Mouse (Mus musculus) limb, embryonic 12.5 days (tissue): ENCODE measurements around the gene Exosc3. TPM values are rescaled to one million over a fixed set of nuclear protein-coding genes. Genes with fewer than 3 reads are reported as not detected.

Experiments used
- ATAC-seq: fragments of 200-750 bp; cut with Nextera tagmentation; 2 replicates; pipeline ENCODE4 v1.8.0; 2017; ENCODE audit warnings: low read depth, moderate TSS enrichment; ENCODE audit not compliant: insufficient number of reproducible peaks, insufficient read depth, low FRiP score, low TSS enrichment
- H3K27ac ChIP-seq: fragments of 300-500 bp; sonication (generic); 2 replicates; pipeline ENCODE4 v1.5.1; 2016; ENCODE audit warnings: mild to moderate bottlenecking, moderate library complexity
- H3K27me3 ChIP-seq: fragments of 300-500 bp; sonication (generic); 2 replicates; pipeline ENCODE4 v1.6.1; 2016; ENCODE audit warnings: mild to moderate bottlenecking, moderate library complexity
- H3K36me3 ChIP-seq: fragments of 300-500 bp; sonication (generic); 2 replicates; pipeline ENCODE4 v1.6.1; 2016; ENCODE audit warnings: mild to moderate bottlenecking, moderate library complexity
- H3K4me1 ChIP-seq: fragments of 300-500 bp; sonication (generic); replicated peaks from 2 replicates; pipeline ENCODE4 v1.6.1; 2016
- H3K4me2 ChIP-seq: fragments of 300-500 bp; sonication (generic); 2 replicates; pipeline ENCODE4 v1.6.1; 2016; ENCODE audit warnings: mild to moderate bottlenecking, moderate library complexity
- H3K4me3 ChIP-seq: fragments of 300-500 bp; sonication (generic); replicated peaks from 2 replicates; pipeline ENCODE4 v1.5.1; 2016; ENCODE audit warnings: mild to moderate bottlenecking
- H3K9ac ChIP-seq: fragments of 300-500 bp; sonication (generic); replicated peaks from 2 replicates; pipeline ENCODE4 v1.6.1; 2016; ENCODE audit warnings: mild to moderate bottlenecking, moderate library complexity
- H3K9me3 ChIP-seq: fragments of 300-500 bp; sonication (generic); 2 replicates; pipeline ENCODE4 v1.6.1; 2016; ENCODE audit warnings: mild to moderate bottlenecking, moderate library complexity
- WGBS: fragments of 180-500 bp; shearing (Covaris S2); methylation state at CpG from one replicate; pipeline ENCODE4 v1.1.7; 2016; 5-methylcytosine and 5-hydroxymethylcytosine counted together
- polyA plus RNA-seq: library from polyadenylated mRNA; unstranded; fragments of >200 nt; fragmentation: Nextera tagmentation; extraction: Ambion mirVana; gene quantifications from 2 replicates; pipeline ENCODE4 v1.2.1, GENCODE M21; 2016

Exosc3 gene
- polyA plus RNA-seq, 1 experiment from 2014 or later, result 89.0 TPM

- no peak overlapping the region for H3K27ac ChIP-seq
- H3K4me3 ChIP-seq, result no peak overlapping the region
- 0 out of 2 replicates have a peak overlapping the region, but pooled peaks have one; percentile 23 for H3K9ac ChIP-seq
- no peak for ATAC-seq
- no peaks in the 10 kb centered on the region for H3K36me3 ChIP-seq
- H3K27me3 ChIP-seq, result no peaks in the 10 kb centered on the region; the same call in 1 of the 2 replicates
- no peaks in the 10 kb centered on the region for H3K4me1 ChIP-seq
- H3K9me3 ChIP-seq, result no peaks in the 10 kb centered on the region
- no peak overlapping the region for H3K4me2 ChIP-seq
- 65% methylated on average over 8 of the region's 8 CpGs for WGBS
Observed at GRCm38 (mm10) chr4:45279292-45279691, 63.2 kb downstream of the Exosc3 start.

GRCm38 (mm10) chr4:45275770-45276169, 66.8 kb downstream of the Exosc3 start:
- Histone ChIP-seq H3K9ac (no peak overlapping the region), H3K27ac (no peak overlapping the region), H3K4me2 (no peak overlapping the region), H3K4me3 (no peak overlapping the region), H3K4me1 (peaks cover 8% of the 10 kb centered on the region), H3K9me3 (no peaks in the 10 kb centered on the region), H3K36me3 (no peaks in the 10 kb centered on the region), H3K27me3 (no peaks in the 10 kb centered on the region)
- 79% methylated on average over 8 of the region's 8 CpGs for WGBS
- no peak for ATAC-seq

GRCm38 (mm10) chr4:45271041-45271452, 71.5 kb downstream of the Exosc3 start:
- no peak overlapping the region for H3K4me2 ChIP-seq
- 80% methylated on average over 10 of the region's 10 CpGs for WGBS
- ATAC-seq, result peak; percentile 49
- peaks cover 8% of the 10 kb centered on the region for H3K4me1 ChIP-seq
- H3K36me3 ChIP-seq, result no peaks in the 10 kb centered on the region
- H3K9ac ChIP-seq, result no peak overlapping the region
- no peak overlapping the region for H3K4me3 ChIP-seq
- H3K27ac ChIP-seq, result no peak overlapping the region
- H3K9me3 ChIP-seq, result no peaks in the 10 kb centered on the region
- no peaks in the 10 kb centered on the region for H3K27me3 ChIP-seq

- Histone ChIP-seq H3K4me3 (no peak overlapping the region), H3K27me3 (no peaks in the 10 kb centered on the region), H3K9me3 (no peaks in the 10 kb centered on the region), H3K9ac (no peak overlapping the region), H3K4me1 (peaks cover 8% of the 10 kb centered on the region), H3K4me2 (no peak overlapping the region), H3K27ac (no peak overlapping the region), H3K36me3 (no peaks in the 10 kb centered on the region)
- 77% methylated on average over 3 of the region's 3 CpGs for WGBS
- no peak for ATAC-seq
Observed at GRCm38 (mm10) chr4:45267883-45268282, 74.6 kb downstream of the Exosc3 start.

Other genes starting within 250 kb of the Exosc3 start
- gene Tomm5, start 234.6 kb downstream of the Exosc3 start, polyA plus RNA-seq, result 196 and 201 TPM in 2 replicates
- gene Frmpd1, start 157.9 kb downstream of the Exosc3 start, polyA plus RNA-seq, result 3.6 and 3.7 TPM in 2 replicates
- gene Trmt10b, start 45.6 kb downstream of the Exosc3 start, polyA plus RNA-seq, result 19.1 and 20.4 TPM in 2 replicates
- gene Dcaf10, start 631 bp downstream of the Exosc3 start, polyA plus RNA-seq, result 19.9 and 20.4 TPM in 2 replicates
- 77.7 and 80.1 TPM in 2 replicates for gene Slc25a51, start 66.0 kb upstream of the Exosc3 start, polyA plus RNA-seq
- 6.6 and 8.3 TPM in 2 replicates for gene Shb, start 189.7 kb upstream of the Exosc3 start, polyA plus RNA-seq